Mouse (Mus musculus) WW6 (cell line): ENCODE results near the gene Krtap6-2.

ENCODE experiments used
- DNase-seq: peaks from one replicate; pipeline ENCODE4 v3.0.0-alpha.2; 2013; ENCODE audit warnings: low read depth, low spot score

Gene Krtap6-2

GRCm38 (mm10) chr16:89420011-89420410 lies at the start of gene Krtap6-2:
TSS of gene Krtap6-2 (minus strand) at chr16:89420111.
- no peak for DNase-seq

GRCm38 (mm10) chr16:89461189-89461588 lies 41.3 kb upstream of the Krtap6-2 start:
- no peak for DNase-seq

DNA sequence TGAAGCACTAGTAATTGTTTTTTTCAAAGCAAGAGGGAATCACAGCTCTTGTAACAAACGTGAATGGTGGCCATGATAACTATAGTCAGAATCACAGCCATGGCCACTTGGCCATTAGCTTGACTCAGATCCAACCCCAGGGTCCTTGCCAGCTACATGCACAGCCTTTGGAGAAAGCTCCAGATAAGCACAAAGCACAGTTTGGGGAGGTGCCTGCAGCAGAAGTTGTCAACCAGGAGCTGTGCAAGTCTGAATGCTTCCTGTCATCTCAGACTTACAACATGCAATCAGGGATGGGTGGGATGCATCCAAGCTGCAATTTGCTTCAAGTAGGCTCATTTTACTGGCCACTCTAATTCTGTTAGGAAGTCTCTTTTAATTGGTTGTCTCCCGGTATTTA lies 9.7 kb upstream of the Krtap6-2 start:
- DNase-seq, result no peak

- DNase-seq, result no peak
These were observed 5.4 kb upstream of the Krtap6-2 start for GRCm38 (mm10) chr16:89425310-89425709.

- DNase-seq, result no peak
These were observed 3.6 kb downstream of the Krtap6-2 start for GRCm38 (mm10) chr16:89416311-89416710.

- DNase-seq, result no peak
These were observed 9.4 kb downstream of the Krtap6-2 start for GRCm38 (mm10) chr16:89410345-89411068.

DNA sequence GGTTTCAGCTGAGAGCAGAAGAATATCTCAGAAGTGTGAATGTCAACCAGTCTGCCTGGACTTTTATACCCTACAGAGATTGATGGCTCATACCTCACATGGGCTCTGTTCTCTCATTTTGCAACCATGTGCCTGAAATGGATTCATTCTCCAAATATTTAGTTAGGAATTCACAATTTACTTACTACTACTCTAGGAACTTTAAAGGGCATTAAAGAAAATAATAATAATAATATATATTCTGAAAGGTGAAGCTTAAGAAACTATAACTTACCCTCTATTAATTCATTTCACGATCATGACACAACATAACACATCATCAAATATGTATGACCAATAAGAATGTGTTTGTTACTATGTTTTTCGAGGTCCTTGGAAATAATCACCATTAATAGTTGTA lies 16.1 kb downstream of the Krtap6-2 start, which contains the start of gene Krtap21-1:
TSS of gene Krtap21-1 (minus strand) at position 101 of the 400 bp plus-strand sequence.
- no peak for DNase-seq

DNA sequence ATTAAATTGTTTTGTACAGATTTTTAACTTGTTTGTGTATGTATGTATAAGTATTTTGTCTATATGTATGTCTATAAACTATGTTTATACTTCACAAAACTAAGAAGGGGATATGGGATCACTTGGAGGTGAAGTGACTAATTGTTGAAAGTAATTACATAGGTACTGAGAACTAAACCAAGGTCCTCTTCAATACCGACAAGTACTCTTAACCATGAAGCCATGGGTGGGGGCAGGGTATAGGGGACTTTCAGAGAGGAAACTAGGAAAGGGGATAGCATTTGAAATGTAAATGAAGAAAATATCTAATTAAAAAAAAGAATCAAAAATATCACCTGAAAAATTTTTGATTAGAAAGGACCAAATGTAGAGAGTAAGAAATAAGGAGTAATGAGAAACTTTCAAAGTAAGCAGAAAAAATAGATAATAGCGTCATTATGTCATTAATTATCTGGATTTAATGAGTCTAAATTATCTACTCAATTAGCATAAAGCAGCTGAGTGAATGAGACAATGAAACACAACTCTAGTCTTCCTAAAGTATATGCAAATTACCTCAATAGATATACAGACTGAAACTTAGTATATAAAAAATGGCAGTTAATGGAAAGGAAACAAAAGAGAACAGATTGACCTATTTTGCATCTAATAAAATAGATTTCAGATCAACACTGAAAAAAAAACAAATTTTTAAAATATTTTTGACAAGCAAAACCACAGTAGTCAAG lies 47.0 kb downstream of the Krtap6-2 start:
- no peak for DNase-seq
